Comparison of ENCODE assay signal across 28 mouse cellular contexts in genomic region chr1:61172946-61173345, GRCm38 (mm10).
DNase-seq lines count a peak whose midpoint lies in the region; ATAC-seq lines count a peak whose summit lies in the region.
"Had no signal": no experiment of that assay in that cellular context is flagged by ENCODE, and none has a peak within 500 bp of the region (broad histone marks: within the 10 kb centered on the region; RNA-seq: fewer than 3 reads in every experiment).

No protein-coding gene starts in this region.

- intact Hi-C loops in gastrocnemius, postnatal 36 days (cut with DNase I) = no loop called here

- peak; percentile 74 for ATAC-seq in embryonic facial prominence, embryonic 14.5 days (ENCODE audit: low read depth)
- no peak for ATAC-seq in megakaryocyte-erythroid progenitor cell, adult 5-6 weeks (replicated peaks; ENCODE audit: low FRiP score, low TSS enrichment, poor library complexity, severe bottlenecking)
- ATAC-seq: activated CD4-positive, CD25-positive, alpha-beta regulatory T cell, adult 4 months; CD4-positive, CD25-positive, alpha-beta regulatory T cell, adult 4 months; forebrain, embryonic 13.5 days; forebrain, embryonic 15.5 days; forebrain, postnatal 0 days; Patski had no signal

- H3K27me3 ChIP-seq in embryonic facial prominence, embryonic 14.5 days (replicated peaks; ENCODE audit: control insufficient read depth, insufficient read depth, low read length) = no peaks in the 10 kb centered on the region
- no peaks in the 10 kb centered on the region for H3K27me3 ChIP-seq in embryonic facial prominence, embryonic 10.5 days (replicated peaks; ENCODE audit: low read depth, poor library complexity, severe bottlenecking)
- H3K27me3 ChIP-seq: CH12.LX; embryonic facial prominence, embryonic 12.5 days; embryonic facial prominence, embryonic 15.5 days; forebrain, embryonic 13.5 days; forebrain, embryonic 15.5 days; Patski had no signal

- H3K9ac ChIP-seq in embryonic facial prominence, embryonic 14.5 days (ENCODE audit: low read depth, low read length) = no peak overlapping the region
- H3K9ac ChIP-seq: embryonic facial prominence, embryonic 12.5 days; embryonic facial prominence, embryonic 15.5 days; forebrain, embryonic 13.5 days; forebrain, embryonic 15.5 days; forebrain, postnatal 0 days had no signal

- H3K4me3 ChIP-seq in embryonic facial prominence, embryonic 14.5 days (ENCODE audit: low read depth, low read length) = no peak overlapping the region
- H3K4me3 ChIP-seq in embryonic facial prominence, embryonic 10.5 days = no peak overlapping the region
- H3K4me3 ChIP-seq: embryonic facial prominence, embryonic 12.5 days; embryonic facial prominence, embryonic 15.5 days; forebrain, embryonic 13.5 days; forebrain, embryonic 15.5 days had no signal

- peak; percentile 68 for DNase-seq in embryonic facial prominence, embryonic 14.5 days (ENCODE audit: low spot score)
- DNase-seq in embryonic facial prominence, embryonic 10.5 days (ENCODE audit: low spot score) = no peak
- peak; percentile 32 for DNase-seq in gastrocnemius, adult 18-20 months (ENCODE audit: low spot score)
- DNase-seq in gastrocnemius, postnatal 36 days = no peak
- peak; percentile 75 for DNase-seq in heart, adult 11 months
- DNase-seq in heart, postnatal 4 days = no peak
- DNase-seq: adrenal gland, adult 8-10 months; adrenal gland, postnatal 14 days; adrenal gland, postnatal 36 days; B cell, adult 2 months; cerebellum, adult 11 months; cerebellum, adult 18-20 months; cerebellum, adult 8-10 months; cerebellum, adult 9-11 months; cerebellum, postnatal 14 days; cerebellum, postnatal 36 days; embryo, embryonic 11 days; forebrain, postnatal 0 days had no signal

- no peaks in the 10 kb centered on the region for H3K36me3 ChIP-seq in embryonic facial prominence, embryonic 14.5 days (ENCODE audit: control insufficient read depth, insufficient read depth, low read length)
- H3K36me3 ChIP-seq in embryonic facial prominence, embryonic 10.5 days (replicated peaks) = no peaks in the 10 kb centered on the region
- H3K36me3 ChIP-seq: embryonic facial prominence, embryonic 12.5 days; embryonic facial prominence, embryonic 15.5 days; forebrain, embryonic 15.5 days; G1E had no signal

- no peaks in the 10 kb centered on the region for H3K4me1 ChIP-seq in embryonic facial prominence, embryonic 14.5 days (ENCODE audit: control insufficient read depth, insufficient read depth, low read length)
- H3K4me1 ChIP-seq in embryonic facial prominence, embryonic 10.5 days = no peaks in the 10 kb centered on the region
- H3K4me1 ChIP-seq: embryonic facial prominence, embryonic 12.5 days; embryonic facial prominence, embryonic 15.5 days; forebrain, embryonic 13.5 days; forebrain, embryonic 15.5 days had no signal

- WGBS in embryonic facial prominence, embryonic 14.5 days = 48% methylated on average over 6 of the region's 6 CpGs
- 79% methylated on average over 6 of the region's 6 CpGs for WGBS in embryonic facial prominence, embryonic 10.5 days

- H3K4me2 ChIP-seq in embryonic facial prominence, embryonic 14.5 days (ENCODE audit: low read depth, low read length) = no peak overlapping the region
- H3K4me2 ChIP-seq: embryonic facial prominence, embryonic 12.5 days; embryonic facial prominence, embryonic 15.5 days; forebrain, embryonic 13.5 days; forebrain, embryonic 15.5 days had no signal

- no peak overlapping the region for H3K27ac ChIP-seq in embryonic facial prominence, embryonic 14.5 days (replicated peaks; ENCODE audit: low read depth, low read length)
- H3K27ac ChIP-seq in embryonic facial prominence, embryonic 10.5 days (replicated peaks) = no peak overlapping the region
- H3K27ac ChIP-seq: embryonic facial prominence, embryonic 12.5 days; embryonic facial prominence, embryonic 15.5 days; forebrain, embryonic 13.5 days; forebrain, embryonic 15.5 days had no signal

- no peaks in the 10 kb centered on the region for H3K9me3 ChIP-seq in embryonic facial prominence, embryonic 14.5 days (ENCODE audit: control insufficient read depth, low read length)
- no peaks in the 10 kb centered on the region for H3K9me3 ChIP-seq in embryonic facial prominence, embryonic 10.5 days
- H3K9me3 ChIP-seq: embryonic facial prominence, embryonic 12.5 days; embryonic facial prominence, embryonic 15.5 days; forebrain, embryonic 13.5 days; forebrain, embryonic 15.5 days had no signal

Comparison
In these comparisons a context has a peak if more than half of its experiments do, and no peak if none do; other contexts are left out.
1. DNase-seq: peak in embryonic facial prominence, embryonic 14.5 days (single experiment), gastrocnemius, adult 18-20 months (single experiment) and heart, adult 11 months (single experiment); none in embryonic facial prominence, embryonic 10.5 days (single experiment), gastrocnemius, postnatal 36 days (0 of 2) and heart, postnatal 4 days (single experiment).